Mouse (Mus musculus): ENCODE results near the gene Olfr464.

The Olfr464 gene

DNA sequence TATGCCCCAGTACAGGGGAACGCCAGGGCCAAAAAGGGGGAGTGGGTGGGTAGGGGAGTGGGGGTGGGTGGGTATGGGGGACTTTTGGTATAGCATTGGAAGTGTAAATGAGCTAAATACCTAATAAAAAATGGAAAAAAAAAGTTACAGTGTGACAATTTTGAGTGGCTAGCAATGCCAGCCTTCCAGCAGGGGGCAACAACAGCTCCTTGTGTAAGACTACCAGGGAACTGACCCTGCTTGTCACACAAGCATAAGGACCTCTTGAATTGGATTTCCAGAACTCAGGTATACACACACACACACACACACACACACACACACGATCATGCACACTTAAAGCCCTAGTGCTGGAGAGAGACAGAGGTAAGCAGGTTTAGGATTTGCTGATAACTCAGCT lies 53.9 kb downstream of the Olfr464 start:
- DNase-seq (ENCODE audit: low spot score), result peak; percentile 25

Data from T-cell, adult 2 months (primary cell).